Mouse (Mus musculus) T-helper 2 cell (primary cell): Measurements from ENCODE around the gene Mybpc1.

Source experiments
- in situ Hi-C: fragments of 300-600 bp; cut with MboI, MseI; formaldehyde crosslinking; loops from one replicate; pipeline ENCODE4 v1.15.1; 2025; ENCODE audit warnings: high pct_unique_total_duplicates

The Mybpc1 gene

DNA sequence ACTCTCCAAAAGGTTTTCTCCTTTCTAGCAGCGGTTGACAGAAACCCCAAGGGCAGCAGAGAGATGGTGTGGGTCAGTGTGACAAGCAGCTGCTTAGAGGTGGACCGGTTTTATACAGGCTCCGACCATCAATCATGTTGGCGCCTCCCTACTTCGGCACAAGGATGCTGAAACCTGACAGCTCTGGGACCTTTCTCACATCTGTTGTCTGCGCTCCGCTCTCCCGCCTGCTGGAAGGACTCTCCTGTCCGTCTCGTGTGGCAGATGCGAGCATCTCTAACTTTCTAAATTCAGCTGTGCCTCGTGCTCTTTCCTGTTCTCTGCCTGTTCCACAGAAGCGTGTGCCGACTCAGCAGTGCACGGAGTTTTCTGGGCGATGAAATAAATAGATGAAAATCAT, at the start of gene Mybpc1:
TSS of gene Mybpc1 (minus strand) at position 210 of the 400 bp plus-strand sequence.
- in situ Hi-C loops: no loop called here

DNA sequence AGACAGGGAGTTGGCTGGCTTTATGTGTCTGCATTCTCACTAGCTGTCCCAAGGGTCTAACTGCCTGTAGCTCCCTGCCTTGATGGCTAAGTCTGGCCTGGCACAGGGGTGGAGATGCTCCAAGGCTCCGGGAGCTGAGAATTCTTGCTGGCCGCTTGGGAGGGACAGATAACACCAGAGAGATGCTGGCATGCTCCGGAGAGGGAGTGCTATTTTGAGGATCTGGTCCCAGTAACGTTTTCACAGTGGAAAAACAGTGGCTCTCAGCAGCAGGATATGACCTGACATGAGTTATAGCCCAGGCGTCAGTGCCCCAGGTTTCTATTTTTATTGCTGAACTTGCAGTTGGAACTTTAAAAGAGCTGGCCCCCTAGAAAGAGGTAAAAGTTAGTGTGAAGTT, 40.5 kb upstream of the Mybpc1 start:
- in situ Hi-C loops: no loop called here

DNA sequence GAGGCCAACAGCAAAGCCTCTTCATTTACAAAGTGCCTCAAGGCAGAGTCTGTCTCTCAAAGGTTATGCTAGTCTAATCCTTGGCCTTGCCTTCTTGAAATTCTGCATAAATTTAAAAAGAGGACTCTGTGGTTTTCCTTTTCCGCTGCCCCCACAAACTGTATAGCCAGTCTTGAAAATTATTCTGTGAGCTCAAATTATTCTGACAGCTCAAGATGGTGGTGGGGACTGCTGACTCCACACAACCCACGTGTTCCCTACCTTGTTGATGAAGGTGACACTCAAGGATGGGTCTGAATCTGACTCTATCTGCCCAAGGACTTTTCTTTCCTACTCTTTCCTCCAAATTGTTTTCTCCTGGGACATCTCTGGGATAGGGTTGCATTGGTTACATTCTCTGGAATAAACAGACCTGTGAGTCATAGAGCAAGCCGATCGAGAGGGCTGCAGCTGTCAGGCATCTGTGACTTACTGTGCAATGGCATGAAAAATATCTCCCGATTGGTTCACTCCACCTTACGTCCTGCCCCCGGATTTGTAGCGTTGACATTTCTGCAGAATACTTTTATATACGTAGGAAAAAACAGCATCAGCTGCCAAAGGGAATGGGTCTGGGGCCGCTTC, 26.5 kb upstream of the Mybpc1 start:
- in situ Hi-C loops: no loop called here

DNA sequence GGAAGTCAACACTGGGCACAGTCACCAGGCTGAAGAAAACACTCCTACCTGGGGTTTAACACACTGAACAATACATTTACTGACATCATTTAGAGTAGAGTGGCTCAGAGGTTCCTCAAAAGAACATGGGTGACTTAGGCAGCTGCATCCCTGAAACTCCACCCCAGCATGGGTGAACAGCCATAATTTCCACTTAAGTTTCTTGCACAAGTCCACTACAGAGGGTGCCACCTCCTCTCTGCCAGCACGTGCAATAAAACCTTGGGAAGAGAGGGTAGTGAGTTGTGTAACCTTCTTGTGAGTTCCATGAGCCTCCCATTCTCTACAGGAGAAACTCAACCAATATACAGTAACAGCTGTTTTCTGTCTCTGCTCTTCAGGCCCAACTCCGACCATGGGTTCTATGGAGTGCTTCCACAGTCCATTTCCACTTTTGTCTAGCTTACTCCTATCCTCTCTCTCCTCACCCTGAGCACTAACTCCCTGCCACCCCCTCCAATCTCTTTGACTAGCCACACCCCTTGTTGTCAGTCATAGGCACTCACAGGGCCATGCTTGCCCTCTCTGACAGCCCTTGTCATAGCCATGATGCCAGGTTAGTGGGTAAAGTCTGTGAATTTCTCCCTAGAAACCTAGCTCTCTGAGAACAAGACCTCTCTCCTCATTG, 25.8 kb upstream of the Mybpc1 start:
- in situ Hi-C loops: no loop called here

DNA sequence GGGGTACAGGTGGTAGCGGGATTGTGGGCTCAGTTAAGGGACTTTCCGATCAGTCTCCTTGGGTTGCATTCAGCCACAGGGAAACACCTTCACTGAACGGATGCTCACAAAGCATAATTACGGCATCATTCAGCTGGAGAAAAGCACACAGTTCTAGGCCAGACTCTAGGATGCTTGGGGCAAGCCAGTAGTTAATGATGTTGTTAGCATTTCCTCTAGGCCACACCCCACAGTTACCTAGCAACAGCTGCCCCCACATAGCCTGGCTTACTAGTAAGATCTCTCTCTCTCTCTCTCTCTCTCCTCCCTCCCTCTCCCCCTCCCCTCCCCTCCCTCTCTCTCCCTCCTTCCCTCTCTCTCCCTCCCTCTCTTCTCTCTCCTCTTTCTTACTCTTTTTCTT, 22.1 kb upstream of the Mybpc1 start:
- in situ Hi-C loops: no loop called here

DNA sequence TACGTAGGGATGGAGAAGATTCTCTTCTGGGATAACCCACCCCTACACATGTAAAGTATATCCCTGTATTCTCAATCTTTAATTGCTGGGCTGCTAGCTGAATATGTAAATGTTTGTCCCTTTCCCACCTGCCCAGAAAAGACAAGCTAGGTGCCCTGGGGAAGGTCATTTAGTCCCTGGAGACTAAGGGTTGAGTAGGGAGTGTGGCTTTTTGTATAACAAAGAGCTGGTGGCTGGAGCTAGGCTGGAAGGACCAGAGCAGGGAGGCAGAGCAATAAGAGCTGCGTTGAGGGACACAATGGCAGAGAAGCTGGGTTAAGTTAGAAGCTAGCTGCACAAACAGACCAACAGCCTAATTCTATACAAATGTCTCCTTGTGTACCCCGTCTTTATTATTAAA, 21.2 kb upstream of the Mybpc1 start:
- in situ Hi-C loops: no loop called here

DNA sequence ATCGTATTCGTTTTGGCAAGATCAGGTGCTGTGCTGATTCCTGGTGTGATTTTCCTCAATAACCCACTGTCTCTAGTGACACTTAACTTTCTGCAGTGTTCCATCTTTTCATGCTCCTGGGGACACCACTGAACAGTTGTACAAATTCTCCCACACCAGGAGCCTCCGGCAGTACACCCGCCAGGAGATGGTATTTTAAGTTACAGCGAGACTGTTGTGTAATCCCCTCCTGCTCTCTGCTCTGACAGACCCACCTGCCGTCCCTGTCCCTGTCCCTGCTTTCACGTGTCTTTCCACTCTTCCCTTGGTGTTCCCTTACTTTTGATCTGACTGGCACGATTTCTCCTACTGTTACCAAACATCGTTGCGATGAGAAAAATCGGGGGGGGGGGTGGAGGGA, 19.3 kb upstream of the Mybpc1 start:
- in situ Hi-C loops: no loop called here

DNA sequence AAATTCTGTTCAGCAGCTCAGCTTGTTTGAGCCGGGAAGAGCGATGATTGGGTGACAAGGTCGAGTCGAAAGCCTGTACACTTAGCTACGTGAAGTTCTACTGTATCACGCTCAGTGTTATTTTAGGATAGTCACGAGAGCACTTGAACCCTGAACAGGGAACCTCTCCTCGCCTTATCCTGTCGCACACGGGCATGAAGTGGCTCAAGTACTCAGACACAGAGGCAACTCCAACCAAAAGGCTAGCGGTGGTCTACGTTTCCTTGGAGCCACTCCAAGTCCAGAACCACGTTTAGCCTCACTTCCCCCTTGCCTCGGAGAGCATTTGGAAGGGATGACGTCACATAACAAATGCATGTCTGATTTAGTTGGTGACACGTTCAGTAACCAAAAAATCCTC, 17.7 kb upstream of the Mybpc1 start:
- in situ Hi-C loops: no loop called here

DNA sequence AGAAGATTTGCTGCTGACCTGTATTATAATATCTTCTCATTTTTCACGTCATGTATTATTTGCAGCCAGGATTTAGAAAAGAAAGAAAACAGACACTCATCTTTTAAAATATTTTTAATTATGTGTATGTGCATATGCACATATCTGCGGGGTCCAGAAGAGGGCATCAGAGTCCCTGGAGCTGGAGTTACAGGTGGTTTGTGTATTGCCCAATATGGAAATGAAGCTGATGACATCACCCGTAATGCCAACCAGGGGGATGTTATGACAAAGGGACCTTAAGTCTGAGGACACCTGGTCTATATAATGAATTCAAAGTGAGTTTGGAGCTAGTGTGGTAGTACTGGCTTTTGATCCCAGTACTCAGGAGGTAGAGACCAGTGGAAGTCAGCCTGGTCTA, 15.9 kb upstream of the Mybpc1 start:
- in situ Hi-C loops: no loop called here

DNA sequence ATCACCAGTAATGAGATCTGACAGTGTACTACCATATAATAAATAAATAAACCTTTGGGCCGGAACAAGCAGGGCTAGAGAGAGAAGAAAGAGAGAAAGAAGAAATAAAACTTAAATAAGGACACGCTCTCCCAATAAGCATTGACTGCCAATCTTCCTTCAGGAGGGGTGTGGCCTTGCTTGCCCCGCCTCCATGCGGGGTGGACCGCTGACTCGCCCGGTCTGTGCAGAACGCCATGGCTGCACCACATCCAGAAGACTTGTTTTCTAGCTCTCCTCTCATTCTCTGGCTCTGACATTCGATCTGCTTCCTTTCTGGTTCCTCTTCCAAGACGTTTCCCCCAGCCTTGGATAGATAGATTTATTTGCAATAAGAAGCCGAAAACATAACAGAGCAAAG, 8.1 kb upstream of the Mybpc1 start:
- in situ Hi-C loops: no loop called here

DNA sequence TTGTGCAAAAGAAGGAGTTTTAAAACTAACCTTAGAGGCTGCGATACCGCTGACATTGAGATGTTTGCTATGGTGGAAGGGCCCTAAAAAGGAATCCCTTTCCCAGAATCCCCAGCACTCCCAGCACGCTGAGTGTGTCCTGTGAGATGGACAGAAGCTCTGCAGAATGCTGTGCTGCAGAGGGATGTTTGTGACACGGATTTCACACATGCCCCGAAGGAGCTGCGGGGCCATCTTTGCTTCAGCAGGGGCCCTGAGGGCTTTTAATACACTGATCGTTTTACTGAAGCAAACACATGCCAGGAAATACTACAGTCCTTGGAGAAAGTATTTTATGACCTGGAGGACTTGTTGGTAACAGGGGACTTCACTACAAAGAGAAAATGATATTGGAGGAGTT, 1.7 kb upstream of the Mybpc1 start:
- in situ Hi-C loops: no loop called here

DNA sequence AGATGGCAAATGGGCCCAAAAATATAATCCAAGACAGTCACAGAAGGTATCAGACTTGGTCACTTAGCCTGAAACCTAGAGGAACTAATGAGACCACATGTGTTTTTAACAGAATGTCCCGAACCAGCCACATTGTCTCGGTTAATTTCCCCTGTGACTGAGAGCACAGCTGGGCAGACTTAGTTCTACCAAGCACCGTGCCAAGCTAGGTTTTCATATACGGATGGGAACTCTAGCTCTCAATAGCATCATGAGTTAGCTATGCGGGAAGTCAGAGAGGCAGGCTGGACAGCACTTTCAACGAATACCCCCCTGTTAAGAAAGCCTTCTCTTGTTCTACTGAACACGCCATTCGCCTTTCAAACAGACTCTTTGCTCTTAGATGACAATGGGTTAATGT, 1.1 kb upstream of the Mybpc1 start:
- in situ Hi-C loops: no loop called here

DNA sequence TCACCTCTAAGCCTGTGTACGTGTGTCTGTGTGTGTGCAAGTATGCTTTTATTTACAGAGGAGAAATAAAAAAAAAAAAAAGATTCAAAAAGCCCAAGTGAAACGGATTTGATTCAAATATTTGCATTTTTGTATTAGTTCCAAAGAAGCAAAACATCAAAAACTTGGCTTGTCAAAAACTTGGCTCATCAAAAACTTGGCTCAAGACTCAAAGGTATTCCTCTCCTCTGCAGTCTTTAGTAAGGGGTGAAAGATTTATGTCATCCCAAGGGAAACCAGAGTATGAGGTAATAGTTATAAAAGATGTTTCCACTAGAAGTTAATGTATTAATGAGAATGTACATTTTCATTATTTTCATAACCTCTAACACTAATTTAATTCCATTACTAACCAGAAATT, 1.2 kb downstream of the Mybpc1 start:
- in situ Hi-C loops: no loop called here

DNA sequence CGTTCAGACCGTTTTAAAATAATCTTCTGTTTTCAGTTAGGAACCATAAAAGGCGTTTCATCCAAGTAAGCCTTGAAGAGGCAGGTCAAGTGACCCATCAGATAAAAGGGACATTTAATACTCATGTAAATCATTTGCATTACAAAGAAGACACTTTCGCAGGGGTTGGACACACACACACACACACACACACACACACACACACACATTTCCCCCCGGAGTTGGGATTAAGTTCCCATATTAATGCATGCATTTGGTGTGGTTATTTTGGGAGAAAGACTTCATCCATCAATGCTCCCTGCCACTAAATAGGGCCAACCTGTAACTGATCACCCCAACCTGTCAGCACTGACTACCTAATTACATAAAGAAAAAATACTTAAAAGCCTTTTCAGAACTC, 1.7 kb downstream of the Mybpc1 start:
- in situ Hi-C loops: no loop called here

DNA sequence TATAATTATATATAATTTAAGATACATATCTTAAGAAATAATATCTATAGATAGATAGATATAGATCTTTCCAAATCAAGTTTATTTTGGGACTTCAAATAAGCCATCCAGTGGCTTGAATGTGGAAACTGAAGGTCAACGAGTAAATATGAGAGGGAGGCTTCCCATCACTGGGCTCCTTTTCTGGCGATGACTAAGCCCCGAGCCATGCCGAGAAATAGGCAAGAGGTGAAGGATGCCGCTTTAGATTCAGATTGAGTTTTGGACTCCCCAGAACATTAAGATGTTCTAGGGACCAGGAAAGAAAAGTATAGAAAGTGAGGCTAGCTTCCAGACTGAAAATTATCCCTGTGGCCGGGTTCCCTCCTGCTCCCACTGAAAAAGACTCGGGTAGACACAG, 4.4 kb downstream of the Mybpc1 start:
- in situ Hi-C loops: no loop called here

DNA sequence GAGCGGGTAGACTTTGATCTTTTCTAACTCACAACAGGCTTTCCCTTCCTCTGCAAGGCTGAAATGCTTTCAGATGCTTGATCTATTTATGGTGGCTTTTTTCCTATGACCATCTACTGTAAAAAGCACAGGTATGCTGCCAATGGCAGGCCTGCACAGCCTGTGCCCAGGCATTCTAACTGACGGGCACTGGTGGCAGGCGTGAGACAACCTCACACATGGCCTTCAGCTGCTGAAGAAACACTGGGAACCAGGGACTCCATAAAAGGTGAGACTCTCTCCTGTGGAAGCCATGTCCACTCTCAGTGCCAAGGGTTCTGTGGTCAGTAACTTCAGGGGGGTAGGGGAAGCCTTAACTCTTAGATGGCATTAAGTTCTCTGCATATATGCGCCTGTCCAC, 12.6 kb downstream of the Mybpc1 start:
- in situ Hi-C loops: no loop called here

DNA sequence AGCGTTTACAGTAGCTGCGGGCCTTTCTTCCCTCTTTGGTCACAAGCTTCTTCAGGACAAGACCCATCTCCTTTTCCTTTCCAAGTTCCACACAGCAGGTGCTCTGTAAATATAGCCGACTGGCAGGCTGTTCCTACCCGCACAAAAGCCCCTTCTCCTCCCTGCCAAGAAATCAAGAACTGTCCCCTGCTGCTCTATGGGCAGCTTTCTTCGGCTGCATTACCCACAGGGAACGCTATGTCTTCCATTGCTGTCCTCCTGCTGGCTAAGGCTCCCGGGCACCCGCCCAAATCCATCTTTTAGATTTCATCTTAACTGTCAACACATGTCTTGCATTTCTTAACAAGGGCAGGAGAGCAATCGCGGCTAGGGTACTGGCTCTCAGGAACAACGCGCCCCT, 13.9 kb downstream of the Mybpc1 start:
- in situ Hi-C loops: no loop called here

DNA sequence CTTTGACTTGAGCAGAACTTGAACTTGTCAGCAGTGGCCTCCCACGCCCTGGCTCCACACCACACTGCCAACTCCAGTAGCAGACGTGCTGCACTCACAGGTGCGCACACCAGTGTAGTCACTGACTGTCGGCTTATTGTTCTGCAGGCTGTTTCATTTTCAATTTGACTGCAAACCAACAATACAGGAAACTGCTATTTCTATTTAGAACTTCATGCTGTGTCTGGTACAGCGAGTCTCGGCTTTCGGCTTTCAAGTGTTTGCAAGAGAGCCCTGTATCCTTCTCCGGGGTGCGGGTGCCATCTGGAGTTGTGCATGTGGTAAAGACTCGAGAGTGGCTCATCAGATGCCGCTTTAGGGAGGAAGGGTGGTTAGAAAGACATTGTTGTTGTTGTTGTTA, 20.5 kb downstream of the Mybpc1 start:
- in situ Hi-C loops: no loop called here

DNA sequence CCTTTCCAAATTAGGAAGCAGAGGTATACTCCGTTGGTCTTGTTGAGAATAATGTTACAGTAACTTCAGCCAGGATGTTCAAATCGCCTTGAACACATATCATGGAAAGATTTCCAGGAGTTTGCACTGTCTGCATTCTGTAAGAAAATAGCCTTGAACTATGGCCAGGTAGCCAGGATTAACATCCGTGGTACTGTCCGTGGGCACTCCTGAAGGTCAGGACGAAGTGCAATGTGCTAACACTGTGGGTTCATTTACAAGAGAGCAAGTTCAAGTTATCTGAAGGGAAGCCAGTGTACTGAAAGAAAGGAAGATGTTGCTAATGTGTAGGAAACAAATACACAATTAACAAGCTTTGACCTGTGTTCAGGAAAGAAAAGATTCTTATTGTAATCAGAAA, 24.2 kb downstream of the Mybpc1 start:
- in situ Hi-C loops: no loop called here

DNA sequence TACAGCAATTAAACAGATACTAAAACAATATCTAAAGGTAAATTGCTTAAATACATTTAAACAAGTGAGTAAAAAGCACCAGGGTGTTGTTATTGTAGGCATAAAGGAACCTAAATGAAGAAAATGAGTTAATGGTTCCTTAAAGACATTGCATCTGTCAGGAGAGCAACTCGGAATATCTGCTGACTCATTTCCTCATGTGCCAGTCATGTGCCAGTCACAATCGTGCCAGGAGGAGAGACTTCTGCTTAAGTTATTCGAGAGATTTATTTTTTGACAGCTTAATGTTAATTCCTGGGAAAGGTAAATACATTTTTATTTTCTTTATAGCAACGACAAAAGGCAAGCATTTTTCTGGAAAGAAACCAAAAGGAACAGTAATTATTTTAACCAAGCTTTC, 26.3 kb downstream of the Mybpc1 start:
- in situ Hi-C loops: no loop called here

DNA sequence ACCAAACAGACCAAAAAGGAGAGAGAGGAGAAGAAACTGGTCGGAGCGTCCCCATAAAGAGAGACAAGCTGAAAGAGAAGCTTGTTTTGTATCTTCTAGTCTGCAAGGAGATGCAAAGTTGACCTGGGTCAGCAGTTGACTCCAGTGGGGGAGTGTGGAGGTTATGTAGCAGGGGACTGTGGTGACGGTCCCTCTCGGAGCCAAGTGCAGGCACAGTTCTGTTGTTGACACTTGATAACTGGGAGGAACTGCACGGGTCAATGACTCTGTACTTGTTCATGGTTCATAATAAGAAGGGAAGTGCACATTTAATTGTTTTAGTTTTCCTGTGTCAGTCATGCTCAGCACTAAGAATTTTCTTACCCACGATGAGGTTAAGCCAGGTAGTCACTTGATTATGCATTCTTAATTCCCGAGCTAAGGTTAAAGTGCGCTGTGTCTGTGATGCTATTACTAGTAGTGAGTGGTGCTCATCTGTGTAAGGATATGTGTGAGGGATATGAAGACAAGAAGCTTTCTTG, 30.8 kb downstream of the Mybpc1 start:
- in situ Hi-C loops: no loop called here

DNA sequence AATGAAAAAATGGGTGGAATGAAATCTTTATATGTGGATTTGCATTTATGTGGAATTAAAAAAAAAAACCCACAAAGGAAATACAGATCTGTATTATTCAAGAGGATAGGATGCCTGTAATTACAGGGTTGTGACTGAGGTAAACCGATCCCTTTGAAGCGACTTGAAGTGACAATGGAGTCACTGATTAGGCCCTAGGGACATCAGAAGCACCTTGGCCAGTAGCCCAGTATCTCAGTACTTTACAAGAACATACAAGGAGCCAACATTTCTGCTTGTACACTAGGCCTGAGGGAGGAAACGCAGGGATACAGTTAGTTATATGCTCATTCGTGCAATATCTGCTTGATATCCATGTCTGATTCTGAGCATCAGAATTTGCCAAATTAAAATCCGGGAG, 32.8 kb downstream of the Mybpc1 start:
- in situ Hi-C loops: no loop called here

DNA sequence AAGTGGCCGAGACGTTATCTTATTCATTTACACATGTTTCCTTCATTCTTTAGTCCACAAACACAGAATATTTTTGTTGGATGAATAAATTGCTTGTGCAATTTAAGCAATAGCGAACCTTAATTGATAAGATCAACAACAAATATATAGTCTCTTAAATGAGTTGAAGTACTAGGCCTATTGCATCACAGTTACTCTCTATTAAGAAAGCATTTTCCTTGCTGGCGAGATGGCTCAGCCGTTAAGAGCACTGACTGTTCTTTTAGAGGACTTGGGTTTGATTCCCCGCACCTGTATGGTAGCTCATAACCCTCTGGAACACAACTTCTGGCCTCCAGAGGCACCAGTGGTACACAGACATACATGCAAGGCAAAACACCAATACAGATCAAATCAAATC, 47.9 kb downstream of the Mybpc1 start:
- in situ Hi-C loops: no loop called here

DNA sequence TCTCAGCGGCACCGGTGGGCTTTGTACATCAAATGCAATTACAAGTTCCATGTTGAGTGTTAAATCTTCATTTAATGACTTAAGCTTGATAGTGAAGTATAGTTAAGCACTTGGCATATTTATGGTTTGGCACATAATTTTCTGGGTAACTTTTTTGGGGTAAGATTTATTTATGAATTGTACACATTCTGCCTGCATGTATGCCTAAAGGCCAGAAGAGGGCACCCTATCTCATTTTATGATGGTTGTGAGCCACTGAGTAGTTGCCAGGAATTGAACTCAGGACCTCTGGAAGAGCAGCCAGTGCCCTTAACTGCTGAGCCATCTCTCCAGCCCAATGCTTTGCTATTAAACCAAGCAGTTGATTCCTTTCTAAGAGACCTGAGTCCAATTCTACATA, 52.2 kb downstream of the Mybpc1 start:
- in situ Hi-C loops: loop anchor here (5.0 kb wide), 1 partner anchor 35 kb away; no protein-coding TSS in a partner anchor
